Mouse (Mus musculus) mammary gland, adult 2 months (tissue): Measurements from ENCODE around the gene Psmc2. TPM values are rescaled to one million over a fixed set of nuclear protein-coding genes. Genes with fewer than 3 reads are reported as not detected.

Experiments
- polyA plus RNA-seq: library from polyadenylated mRNA; depleted of rRNA; stranded (reverse); fragments of >200 nt; gene quantifications from 2 replicates; pipeline ENCODE4 v1.2.3, GENCODE M21; 2012; ENCODE audit warnings: low replicate concordance; rRNA removed

Psmc2 gene
- 12.8 and 26.3 TPM in 2 replicates for polyA plus RNA-seq

GRCm38 (mm10) chr5:21785053-21785452 lies at the start of gene Psmc2, which contains the start of gene Dnajc2:
Psmc2 (plus strand) TSS chr5:21785283.
Dnajc2 (minus strand) TSS chr5:21785251.

GRCm38 (mm10) chr5:21736956-21737585 lies 48.0 kb upstream of the Psmc2 start, which contains the start of gene Pmpcb:
Pmpcb (plus strand) TSS chr5:21737141.

Other genes starting within 250 kb of the Psmc2 start
- gene Lrrc17, start 241.7 kb upstream of the Psmc2 start, polyA plus RNA-seq, result 13.2 and 18.6 TPM in 2 replicates
- gene Fbxl13, start 139.6 kb upstream of the Psmc2 start, polyA plus RNA-seq, result 0.16 and 0.45 TPM in 2 replicates
- 28.1 and 87.7 TPM in 2 replicates for gene Armc10, start 139.5 kb upstream of the Psmc2 start, polyA plus RNA-seq
- 4.8 and 5.1 TPM in 2 replicates for gene Napepld, start 83.9 kb upstream of the Psmc2 start, polyA plus RNA-seq
- gene Pmpcb, start 48.1 kb upstream of the Psmc2 start, polyA plus RNA-seq, result 24.7 and 68.1 TPM in 2 replicates
- gene Dnajc2, start within 50 bp of the Psmc2 start, polyA plus RNA-seq, result 5.4 and 14.6 TPM in 2 replicates
- gene Slc26a5, start 80.3 kb downstream of the Psmc2 start, polyA plus RNA-seq, result not detected in 2 replicates